Mouse (Mus musculus): Measurements from ENCODE around the gene Gm11563. TPM values are rescaled to one million over a fixed set of nuclear protein-coding genes. Genes with fewer than 3 reads are reported as not detected.
"Not testable (repeated sequence)": the region's sequence is repeated elsewhere in the genome, so short reads cannot be mapped to it uniquely, and the experiment has no call there.

Gene Gm11563
- polyA plus RNA-seq, 1 experiment from 2014 or later: not detected

- ATAC-seq (ENCODE audit: insufficient read depth, low FRiP score): no peak
- 84% methylated on average over 2 of the region's 2 CpGs for WGBS
- H3K9ac ChIP-seq (ENCODE audit: low read length): no peak within 1 kb of the TSS
These were observed 38.4 kb downstream of the Gm11563 start, which contains the start of gene Gm11562 for GRCm38 (mm10) chr11:99620335-99620734. Gene Gm11562 (minus strand): TSS chr11:99620435.

DNA sequence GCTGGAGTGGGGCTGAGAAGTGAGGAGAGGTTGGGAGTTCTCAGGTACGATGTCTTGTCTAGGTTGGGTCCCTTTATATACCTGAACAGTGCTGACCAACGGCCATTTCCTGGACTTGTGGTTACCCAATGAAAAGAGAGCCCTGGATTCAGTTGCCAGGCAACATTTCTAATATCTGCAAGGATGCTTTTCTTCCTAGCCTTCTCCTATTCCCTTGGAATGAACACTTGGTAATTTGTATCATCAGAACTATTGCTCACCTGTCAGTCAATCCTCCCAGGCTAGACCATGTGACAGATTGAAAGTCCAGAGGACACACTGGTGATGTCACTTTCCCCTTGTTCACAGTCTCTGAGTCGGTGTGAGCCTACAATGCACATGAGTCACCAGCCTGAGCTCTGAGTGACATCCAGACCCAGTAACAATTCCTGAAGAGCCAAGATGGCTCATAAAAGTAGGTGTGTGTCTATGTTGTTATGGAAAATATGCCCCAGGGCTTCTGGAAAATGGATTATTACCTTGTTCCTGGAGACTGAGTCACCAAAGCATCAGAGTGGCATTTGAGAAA lies 43.9 kb downstream of the Gm11563 start, which contains the start of gene Krtap2-4:
TSS of gene Krtap2-4 (minus strand) at position 51 of the 568 bp plus-strand sequence.
- H3K36me3 ChIP-seq (ENCODE audit: control insufficient read depth, insufficient read depth, low read length): no peaks in the 10 kb centered on the region
- no peaks in the 10 kb centered on the region for H3K27me3 ChIP-seq (ENCODE audit: control insufficient read depth, insufficient read depth, low read length)
- no peak within 1 kb of the TSS for H3K27ac ChIP-seq (ENCODE audit: low read length)
- WGBS: 60% methylated on average over 3 of the region's 3 CpGs
- no peak within 1 kb of the TSS for H3K4me2 ChIP-seq (ENCODE audit: low read depth, low read length)
- no peak within 1 kb of the TSS for H3K9ac ChIP-seq (ENCODE audit: low read length)
- no peaks in the 10 kb centered on the region for H3K9me3 ChIP-seq (replicated peaks; ENCODE audit: control insufficient read depth, low read length)
- no peak for ATAC-seq (ENCODE audit: insufficient read depth, low FRiP score)
- H3K4me3 ChIP-seq (replicated peaks; ENCODE audit: low read length): no peak within 1 kb of the TSS
- no peaks in the 10 kb centered on the region for H3K4me1 ChIP-seq (ENCODE audit: control insufficient read depth, insufficient read depth, low read length)

More at GRCm38 (mm10) chr11:99620335-99620734, 38.4 kb downstream of the Gm11563 start, which contains the start of gene Gm11562:
- no peak within 1 kb of the TSS for H3K4me3 ChIP-seq (replicated peaks; ENCODE audit: low read length)
- no peak within 1 kb of the TSS for H3K27ac ChIP-seq (ENCODE audit: low read length)
- no peaks in the 10 kb centered on the region for H3K36me3 ChIP-seq (ENCODE audit: control insufficient read depth, insufficient read depth, low read length)
- no peaks in the 10 kb centered on the region for H3K9me3 ChIP-seq (replicated peaks; ENCODE audit: control insufficient read depth, low read length)
- H3K4me2 ChIP-seq (ENCODE audit: low read depth, low read length): no peak within 1 kb of the TSS
- H3K27me3 ChIP-seq (ENCODE audit: control insufficient read depth, insufficient read depth, low read length): no peaks in the 10 kb centered on the region
- no peaks in the 10 kb centered on the region for H3K4me1 ChIP-seq (ENCODE audit: control insufficient read depth, insufficient read depth, low read length)

DNA sequence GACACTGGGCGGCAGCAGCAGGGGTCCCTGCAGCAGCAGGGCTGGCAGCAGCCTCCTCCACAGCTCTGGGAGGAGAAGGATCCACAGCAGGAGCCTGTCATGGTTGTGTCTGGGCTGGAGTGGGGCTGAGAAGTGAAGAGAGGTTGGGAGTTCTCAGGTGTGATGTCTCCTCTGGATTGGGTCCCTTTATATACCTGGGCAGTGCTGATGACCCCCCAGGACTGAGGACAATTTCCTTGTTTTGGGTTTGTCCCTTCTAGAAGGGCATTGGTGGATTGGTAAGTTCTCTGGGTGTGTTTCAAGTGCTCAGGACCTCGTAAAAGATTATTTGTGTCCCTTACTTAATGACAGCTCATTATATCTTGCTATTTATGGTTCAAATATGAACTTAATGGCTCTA lies 48.7 kb downstream of the Gm11563 start, which contains the start of gene Gm11937:
TSS of gene Gm11937 (minus strand) at position 101 of the 400 bp plus-strand sequence.
- 36% methylated on average over 1 of the region's 2 CpGs for WGBS
- H3K4me3 ChIP-seq (replicated peaks; ENCODE audit: low read length); H3K27me3 ChIP-seq (ENCODE audit: control insufficient read depth, insufficient read depth, low read length): not testable (repeated sequence)

GRCm38 (mm10) chr11:99609126-99609525 lies 49.6 kb downstream of the Gm11563 start:
- Histone ChIP-seq H3K4me3 (replicated peaks; ENCODE audit: low read length) (no peak overlapping the region), H3K9ac (ENCODE audit: low read length) (no peak overlapping the region), H3K36me3 (ENCODE audit: control insufficient read depth, insufficient read depth, low read length) (no peaks in the 10 kb centered on the region), H3K27me3 (ENCODE audit: control insufficient read depth, insufficient read depth, low read length) (no peaks in the 10 kb centered on the region), H3K27ac (ENCODE audit: low read length) (no peak overlapping the region), H3K4me1 (ENCODE audit: control insufficient read depth, insufficient read depth, low read length) (no peaks in the 10 kb centered on the region), H3K4me2 (ENCODE audit: low read depth, low read length) (no peak overlapping the region), H3K9me3 (replicated peaks; ENCODE audit: control insufficient read depth, low read length) (no peaks in the 10 kb centered on the region)
- WGBS: 69% methylated on average over 1 of the region's 1 CpGs
- no peak for ATAC-seq (ENCODE audit: insufficient read depth, low FRiP score)

More for the DNA sequence above, 48.7 kb downstream of the Gm11563 start, which contains the start of gene Gm11937:
- H3K27ac ChIP-seq (ENCODE audit: low read length); H3K36me3 ChIP-seq (ENCODE audit: control insufficient read depth, insufficient read depth, low read length); H3K4me1 ChIP-seq (ENCODE audit: control insufficient read depth, insufficient read depth, low read length); ATAC-seq (ENCODE audit: insufficient read depth, low FRiP score); H3K9me3 ChIP-seq (replicated peaks; ENCODE audit: control insufficient read depth, low read length); H3K4me2 ChIP-seq (ENCODE audit: low read depth, low read length); H3K9ac ChIP-seq (ENCODE audit: low read length): not testable (repeated sequence)

Other genes with a start within 250 kb of the Gm11563 start
- 0.12 and 0.19 TPM in 2 replicates for gene Krt12, start 236.7 kb downstream of the Gm11563 start, polyA plus RNA-seq (2015; fragmentation: Nextera tagmentation; extraction: Ambion mirVana)
- gene Krt20, start 220.8 kb downstream of the Gm11563 start, polyA plus RNA-seq (2015; fragmentation: Nextera tagmentation; extraction: Ambion mirVana): 16.6 and 23.3 TPM in 2 replicates
- gene Krt23, start 165.8 kb downstream of the Gm11563 start, polyA plus RNA-seq (2015; fragmentation: Nextera tagmentation; extraction: Ambion mirVana): 92.1 and 140 TPM in 2 replicates
- 0.14 TPM in 1 of 2 replicates, not detected in the other for gene Krt39, start 137.6 kb downstream of the Gm11563 start, polyA plus RNA-seq (2015; fragmentation: Nextera tagmentation; extraction: Ambion mirVana)
- not detected in 2 replicates for gene Krt40, start 115.8 kb downstream of the Gm11563 start, polyA plus RNA-seq (2015; fragmentation: Nextera tagmentation; extraction: Ambion mirVana)
- not detected in 2 replicates for gene Krtap3-3, start 108.1 kb downstream of the Gm11563 start, polyA plus RNA-seq (2015; fragmentation: Nextera tagmentation; extraction: Ambion mirVana)
- not detected in 2 replicates for gene Krtap3-2, start 102.1 kb downstream of the Gm11563 start, polyA plus RNA-seq (2015; fragmentation: Nextera tagmentation; extraction: Ambion mirVana)
- gene Gm11939, start 99.5 kb downstream of the Gm11563 start, polyA plus RNA-seq (2015; fragmentation: Nextera tagmentation; extraction: Ambion mirVana): not detected in 2 replicates
- not detected in 2 replicates for gene Krtap3-1, start 92.3 kb downstream of the Gm11563 start, polyA plus RNA-seq (2015; fragmentation: Nextera tagmentation; extraction: Ambion mirVana)
- not detected in 2 replicates for gene Krtap1-5, start 77.9 kb downstream of the Gm11563 start, polyA plus RNA-seq (2015; fragmentation: Nextera tagmentation; extraction: Ambion mirVana)
- not detected in 2 replicates for gene Krtap1-4, start 75.3 kb downstream of the Gm11563 start, polyA plus RNA-seq (2015; fragmentation: Nextera tagmentation; extraction: Ambion mirVana)
- not detected in 2 replicates for gene Krtap1-3, start 67.6 kb downstream of the Gm11563 start, polyA plus RNA-seq (2015; fragmentation: Nextera tagmentation; extraction: Ambion mirVana)
- gene Krtap9-3, start 60.9 kb downstream of the Gm11563 start, polyA plus RNA-seq (2015; fragmentation: Nextera tagmentation; extraction: Ambion mirVana): not detected in 2 replicates
- not detected in 2 replicates for gene Gm11938, start 55.7 kb downstream of the Gm11563 start, polyA plus RNA-seq (2015; fragmentation: Nextera tagmentation; extraction: Ambion mirVana)
- gene Gm11937, start 48.8 kb downstream of the Gm11563 start, polyA plus RNA-seq (2015; fragmentation: Nextera tagmentation; extraction: Ambion mirVana): not detected in 2 replicates
- gene Krtap2-4, start 44.1 kb downstream of the Gm11563 start, polyA plus RNA-seq (2015; fragmentation: Nextera tagmentation; extraction: Ambion mirVana): not detected in 2 replicates
- gene Gm11562, start 38.5 kb downstream of the Gm11563 start, polyA plus RNA-seq (2015; fragmentation: Nextera tagmentation; extraction: Ambion mirVana): not detected in 2 replicates
- not detected in 2 replicates for gene Krtap4-1, start 30.7 kb downstream of the Gm11563 start, polyA plus RNA-seq (2015; fragmentation: Nextera tagmentation; extraction: Ambion mirVana)
- gene Krtap4-2, start 23.9 kb downstream of the Gm11563 start, polyA plus RNA-seq (2015; fragmentation: Nextera tagmentation; extraction: Ambion mirVana): not detected in 2 replicates
- gene Krtap4-7, start 14.9 kb downstream of the Gm11563 start, polyA plus RNA-seq (2015; fragmentation: Nextera tagmentation; extraction: Ambion mirVana): not detected in 2 replicates
- gene Gm11555, start 8.7 kb downstream of the Gm11563 start, polyA plus RNA-seq (2015; fragmentation: Nextera tagmentation; extraction: Ambion mirVana): not detected in 2 replicates
- not detected in 2 replicates for gene Krtap4-6, start 7.0 kb upstream of the Gm11563 start, polyA plus RNA-seq (2015; fragmentation: Nextera tagmentation; extraction: Ambion mirVana)
- not detected in 2 replicates for gene Gm14190, start 31.8 kb upstream of the Gm11563 start, polyA plus RNA-seq (2015; fragmentation: Nextera tagmentation; extraction: Ambion mirVana)
- not detected in 2 replicates for gene Gm14180, start 75.3 kb upstream of the Gm11563 start, polyA plus RNA-seq (2015; fragmentation: Nextera tagmentation; extraction: Ambion mirVana)
- gene Gm11595, start 114.0 kb upstream of the Gm11563 start, polyA plus RNA-seq (2015; fragmentation: Nextera tagmentation; extraction: Ambion mirVana): not detected in 2 replicates
- not detected in 2 replicates for gene Krtap4-8, start 121.7 kb upstream of the Gm11563 start, polyA plus RNA-seq (2015; fragmentation: Nextera tagmentation; extraction: Ambion mirVana)
- gene Krtap4-9, start 126.2 kb upstream of the Gm11563 start, polyA plus RNA-seq (2015; fragmentation: Nextera tagmentation; extraction: Ambion mirVana): not detected in 2 replicates
- not detected in 2 replicates for gene Gm11596, start 134.5 kb upstream of the Gm11563 start, polyA plus RNA-seq (2015; fragmentation: Nextera tagmentation; extraction: Ambion mirVana)
- not detected in 2 replicates for gene Gm11569, start 140.0 kb upstream of the Gm11563 start, polyA plus RNA-seq (2015; fragmentation: Nextera tagmentation; extraction: Ambion mirVana)
- gene Gm11554, start 145.5 kb upstream of the Gm11563 start, polyA plus RNA-seq (2015; fragmentation: Nextera tagmentation; extraction: Ambion mirVana): not detected in 2 replicates
- gene Krtap4-13, start 150.9 kb upstream of the Gm11563 start, polyA plus RNA-seq (2015; fragmentation: Nextera tagmentation; extraction: Ambion mirVana): not detected in 2 replicates
- gene Gm11564, start 156.7 kb upstream of the Gm11563 start, polyA plus RNA-seq (2015; fragmentation: Nextera tagmentation; extraction: Ambion mirVana): not detected in 2 replicates
- not detected in 2 replicates for gene 2300003K06Rik, start 179.1 kb upstream of the Gm11563 start, polyA plus RNA-seq (2015; fragmentation: Nextera tagmentation; extraction: Ambion mirVana)
- not detected in 2 replicates for gene Krtap4-16, start 192.6 kb upstream of the Gm11563 start, polyA plus RNA-seq (2015; fragmentation: Nextera tagmentation; extraction: Ambion mirVana)
- gene Gm11568, start 199.0 kb upstream of the Gm11563 start, polyA plus RNA-seq (2015; fragmentation: Nextera tagmentation; extraction: Ambion mirVana): not detected in 2 replicates
- gene Gm11559, start 205.5 kb upstream of the Gm11563 start, polyA plus RNA-seq (2015; fragmentation: Nextera tagmentation; extraction: Ambion mirVana): not detected in 2 replicates
- not detected in 2 replicates for gene Krtap9-1, start 214.4 kb upstream of the Gm11563 start, polyA plus RNA-seq (2015; fragmentation: Nextera tagmentation; extraction: Ambion mirVana)
- gene Gm11567, start 220.2 kb upstream of the Gm11563 start, polyA plus RNA-seq (2015; fragmentation: Nextera tagmentation; extraction: Ambion mirVana): not detected in 2 replicates
- not detected in 2 replicates for gene Krtap31-1, start 249.0 kb upstream of the Gm11563 start, polyA plus RNA-seq (2015; fragmentation: Nextera tagmentation; extraction: Ambion mirVana)